ENCODE assay signal across 19 mouse cellular contexts in the genomic region with DNA sequence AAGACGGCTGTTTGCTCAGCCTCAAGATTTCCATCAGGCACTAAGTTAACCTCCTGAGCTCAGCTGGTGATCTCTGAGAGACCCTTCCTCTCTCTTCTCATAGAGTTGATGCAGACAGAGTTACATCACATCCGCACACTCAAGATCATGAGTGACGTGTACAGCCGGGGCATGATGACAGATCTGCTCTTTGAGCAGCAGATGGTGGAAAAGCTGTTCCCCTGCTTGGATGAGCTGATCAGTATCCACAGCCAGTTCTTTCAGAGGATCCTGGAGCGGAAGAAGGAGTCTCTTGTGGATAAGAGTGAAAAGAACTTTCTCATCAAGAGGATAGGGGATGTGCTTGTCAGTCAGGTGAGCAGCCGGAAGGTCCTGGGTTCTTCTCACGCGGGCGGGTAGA.
A peak's percentile ranks its signal among the peaks of the same experiment; 100 is the strongest.
DNase-seq lines count a peak whose midpoint lies in the region; ATAC-seq and TF ChIP-seq lines count a peak whose summit lies in the region.
"Had no signal": no experiment of that assay in that cellular context is flagged by ENCODE, and none has a peak within 500 bp of the region (broad histone marks: within the 10 kb centered on the region; RNA-seq: fewer than 3 reads in every experiment).

No protein-coding gene starts in this region.

- peaks cover 39% of the 10 kb centered on the region for H3K36me3 ChIP-seq in forebrain, embryonic 14.5 days (ENCODE audit: control insufficient read depth, insufficient read depth, low read length)
- H3K36me3 ChIP-seq in forebrain, embryonic 15.5 days = no peaks in the 10 kb centered on the region; the same call in 1 of the 2 replicates
- peaks cover 83% of the 10 kb centered on the region for H3K36me3 ChIP-seq in kidney, embryonic 15.5 days

- no peaks in the 10 kb centered on the region for H3K9me3 ChIP-seq in forebrain, embryonic 14.5 days (replicated peaks; ENCODE audit: control insufficient read depth, low read length)
- no peaks in the 10 kb centered on the region for H3K9me3 ChIP-seq in forebrain, embryonic 15.5 days
- no peaks in the 10 kb centered on the region for H3K9me3 ChIP-seq in kidney, embryonic 15.5 days (replicated peaks)
- H3K9me3 ChIP-seq: embryonic facial prominence, embryonic 12.5 days; heart, embryonic 13.5 days; hindbrain, embryonic 12.5 days had no signal

- no peak overlapping the region for H3K4me3 ChIP-seq in forebrain, embryonic 14.5 days (ENCODE audit: low read depth, low read length)
- no peak overlapping the region for H3K4me3 ChIP-seq in forebrain, embryonic 15.5 days
- H3K4me3 ChIP-seq in layer of hippocampus, adult 2 months = no peak overlapping the region
- H3K4me3 ChIP-seq in kidney, embryonic 15.5 days (replicated peaks) = no peak overlapping the region
- H3K4me3 ChIP-seq: embryonic facial prominence, embryonic 12.5 days; heart, embryonic 13.5 days; hindbrain, embryonic 12.5 days had no signal

- no peak overlapping the region for H3K4me2 ChIP-seq in forebrain, embryonic 14.5 days (ENCODE audit: low read length)
- H3K4me2 ChIP-seq in forebrain, embryonic 15.5 days (replicated peaks) = no peak overlapping the region
- no peak overlapping the region for H3K4me2 ChIP-seq in kidney, embryonic 15.5 days
- H3K4me2 ChIP-seq: embryonic facial prominence, embryonic 12.5 days; heart, embryonic 13.5 days; hindbrain, embryonic 12.5 days had no signal

- DNase-seq in forebrain, embryonic 14.5 days (ENCODE audit: low spot score) = peak; percentile 48
- peak; percentile 39 to 62 for DNase-seq in layer of hippocampus, adult 2 months (ENCODE audit: low spot score in 2 of 2)
- DNase-seq in layer of hippocampus, adult 11-12 months (ENCODE audit: low spot score) = no peak
- peak; percentile 29 for DNase-seq in brain, adult 2 months (ENCODE audit: low read depth, low spot score)
- peak; percentile 57 for DNase-seq in layer of hippocampus, adult 9-11 months
- no peak for DNase-seq in spleen, adult 12 weeks (ENCODE audit: low spot score)
- DNase-seq: adrenal gland, postnatal 10 days; cerebellum, adult 18-20 months; cerebellum, postnatal 14 days; gastrocnemius, postnatal 14 days; heart, adult 11 months; heart, postnatal 36 days had no signal

- H3K27me3 ChIP-seq in forebrain, embryonic 14.5 days (replicated peaks; ENCODE audit: control insufficient read depth, insufficient read depth, low read length) = no peaks in the 10 kb centered on the region
- no peaks in the 10 kb centered on the region for H3K27me3 ChIP-seq in forebrain, embryonic 15.5 days
- no peaks in the 10 kb centered on the region for H3K27me3 ChIP-seq in kidney, embryonic 15.5 days
- H3K27me3 ChIP-seq: embryonic facial prominence, embryonic 12.5 days; heart, embryonic 13.5 days; hindbrain, embryonic 12.5 days had no signal

- no peak overlapping the region for H3K9ac ChIP-seq in forebrain, embryonic 14.5 days (ENCODE audit: low read length)
- no peak overlapping the region for H3K9ac ChIP-seq in forebrain, embryonic 15.5 days (replicated peaks)
- no peak overlapping the region for H3K9ac ChIP-seq in kidney, embryonic 15.5 days
- H3K9ac ChIP-seq: embryonic facial prominence, embryonic 12.5 days; heart, embryonic 13.5 days; hindbrain, embryonic 12.5 days had no signal

- no peaks in the 10 kb centered on the region for H3K4me1 ChIP-seq in forebrain, embryonic 14.5 days (ENCODE audit: control insufficient read depth, insufficient read depth, low read length)
- H3K4me1 ChIP-seq in forebrain, embryonic 15.5 days = no peaks in the 10 kb centered on the region
- H3K4me1 ChIP-seq in kidney, embryonic 15.5 days = no peaks in the 10 kb centered on the region
- H3K4me1 ChIP-seq: embryonic facial prominence, embryonic 12.5 days; heart, embryonic 13.5 days; hindbrain, embryonic 12.5 days had no signal

- 95% methylated on average over 9 of the region's 9 CpGs for WGBS in forebrain, embryonic 14.5 days
- 84% methylated on average over 9 of the region's 9 CpGs for WGBS in forebrain, embryonic 15.5 days
- 93% methylated on average over 9 of the region's 9 CpGs for WGBS in kidney, embryonic 15.5 days

- H3K27ac ChIP-seq in forebrain, embryonic 14.5 days (ENCODE audit: low read depth, low read length) = no peak overlapping the region
- H3K27ac ChIP-seq in forebrain, embryonic 15.5 days (replicated peaks) = no peak overlapping the region
- H3K27ac ChIP-seq in layer of hippocampus, adult 2 months = no peak overlapping the region; the same call in 1 of the 2 replicates
- no peak overlapping the region for H3K27ac ChIP-seq in kidney, embryonic 15.5 days
- H3K27ac ChIP-seq: embryonic facial prominence, embryonic 12.5 days; heart, embryonic 13.5 days; hindbrain, embryonic 12.5 days had no signal

- no peak for TF ChIP-seq CTCF in layer of hippocampus, adult 2 months (conservative IDR thresholded peaks at IDR 0.05)

- no peak for ATAC-seq in forebrain, embryonic 14.5 days
- no peak for ATAC-seq in forebrain, embryonic 15.5 days (replicated peaks)
- ATAC-seq in kidney, embryonic 15.5 days (replicated peaks; ENCODE audit: low FRiP score) = no peak
- ATAC-seq: hindbrain, embryonic 16.5 days; inflammation-experienced regulatory T-cells, adult 6 months had no signal

Comparison
In these comparisons a context has a peak if more than half of its experiments do, and no peak if none do; other contexts are left out.
1. DNase-seq: peak in forebrain, embryonic 14.5 days (single experiment), layer of hippocampus, adult 2 months (2 of 2), brain, adult 2 months (single experiment) and layer of hippocampus, adult 9-11 months (single experiment); none in layer of hippocampus, adult 11-12 months (single experiment) and spleen, adult 12 weeks (single experiment).